Mouse (Mus musculus) lung, adult 2 months (tissue): ENCODE results near the gene Sh2b2. TPM values are rescaled to one million over a fixed set of nuclear protein-coding genes. Genes with fewer than 3 reads are reported as not detected.
A peak's percentile ranks its signal among the peaks of the same experiment; 100 is the strongest.

ENCODE experiments used
- DNase-seq: peaks from one replicate; pipeline ENCODE4 v3.0.0; 2022
- H3K4me1 ChIP-seq: fragments of 200-500 bp; 2 replicates; pipeline ENCODE4 v1.6.1; 2011; ENCODE audit warnings: low read length; ENCODE audit not compliant: control insufficient read depth, insufficient read depth
- H3K4me3 ChIP-seq: fragments of 200-500 bp; replicated peaks from 2 replicates; pipeline ENCODE3; 2011; ENCODE audit warnings: low read depth, mild to moderate bottlenecking, control low read depth, low read length; ENCODE audit errors: extremely low read depth
- CTCF ChIP-seq: fragments of 200-500 bp; IDR thresholded peaks from 2 replicates; pipeline ENCODE4 v1.5.1; 2011; ENCODE audit warnings: mild to moderate bottlenecking, low read length, control low read depth; ENCODE audit not compliant: insufficient read depth
- POLR2A ChIP-seq: fragments of 200-500 bp; IDR thresholded peaks from 2 replicates; pipeline ENCODE4 v1.6.1; 2011; ENCODE audit warnings: low read depth, mild to moderate bottlenecking, control low read depth, low read length, borderline replicate concordance; ENCODE audit errors: extremely low read depth
- WGBS: fragments of 180-500 bp; shearing (Covaris S2); methylation state at CpG from one replicate; pipeline ENCODE4 v1.1.7; 2018; 5-methylcytosine and 5-hydroxymethylcytosine counted together
- polyA plus RNA-seq: library from polyadenylated mRNA; depleted of rRNA; stranded (reverse); fragments of >200 nt; gene quantifications from 2 replicates; pipeline ENCODE4 v1.2.3, GENCODE M21; 2012

The Sh2b2 gene
- polyA plus RNA-seq, 1 experiment: 11.5 TPM

DNA sequence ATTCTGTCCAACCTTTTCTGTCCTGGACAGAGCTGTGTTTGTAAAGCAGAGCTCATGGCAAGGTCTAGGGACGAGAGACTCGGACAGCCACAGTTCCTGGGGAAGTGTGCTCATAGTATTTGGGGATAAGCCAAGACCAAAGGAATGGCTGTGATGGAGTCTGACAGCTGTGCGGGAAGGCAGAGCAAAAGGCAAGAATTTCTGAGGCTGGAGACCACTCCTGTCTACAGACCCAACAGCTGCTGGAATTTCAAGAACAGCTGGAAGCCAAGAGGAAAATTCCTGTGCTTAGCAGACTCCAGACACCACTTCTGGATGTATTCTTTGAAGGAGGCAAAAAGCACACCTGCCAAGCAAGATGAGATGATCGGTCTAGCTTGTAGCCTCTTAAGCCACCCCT is 23.6 kb upstream of the Sh2b2 start:
- 54% methylated on average over 4 of the region's 4 CpGs for WGBS
- TF ChIP-seq POLR2A (no peak), CTCF (no peak)
- Histone ChIP-seq H3K4me3 (no peak overlapping the region), H3K4me1 (no peaks in the 10 kb centered on the region)
- no peak for DNase-seq

GRCm38 (mm10) chr5:136266077-136266476 is 19.7 kb upstream of the Sh2b2 start:
- TF ChIP-seq POLR2A (no peak), CTCF (no peak)
- no peak overlapping the region for H3K4me3 ChIP-seq
- 78% methylated on average over 7 of the region's 7 CpGs for WGBS
- DNase-seq: no peak
- H3K4me1 ChIP-seq: no peaks in the 10 kb centered on the region

DNA sequence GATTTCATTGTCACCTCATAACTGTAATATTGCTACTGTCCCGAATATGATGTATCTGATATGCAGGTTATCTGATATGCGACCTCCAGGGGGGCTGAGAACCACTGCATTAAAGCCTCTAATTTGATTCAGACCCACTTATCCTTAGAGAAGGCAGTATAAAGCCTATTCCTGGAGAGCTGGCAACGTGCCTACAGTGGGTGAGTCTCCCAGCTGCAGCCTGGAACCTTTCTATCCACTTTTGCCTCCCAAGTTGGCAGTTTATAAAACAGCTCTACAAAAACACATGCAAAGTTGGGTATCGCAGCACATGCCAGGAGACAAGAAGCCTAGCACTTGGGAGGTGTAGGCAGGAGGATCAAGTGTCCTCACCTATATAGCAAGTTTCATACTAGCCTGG is 17.0 kb upstream of the Sh2b2 start:
- 0 out of 2 replicates have a peak, but pooled peaks cover 2% of the 10 kb centered on the region for H3K4me1 ChIP-seq
- TF ChIP-seq CTCF: no peak
- TF ChIP-seq POLR2A: no peak
- H3K4me3 ChIP-seq: no peak overlapping the region
- WGBS: 79% methylated on average over 4 of the region's 4 CpGs
- no peak for DNase-seq

DNA sequence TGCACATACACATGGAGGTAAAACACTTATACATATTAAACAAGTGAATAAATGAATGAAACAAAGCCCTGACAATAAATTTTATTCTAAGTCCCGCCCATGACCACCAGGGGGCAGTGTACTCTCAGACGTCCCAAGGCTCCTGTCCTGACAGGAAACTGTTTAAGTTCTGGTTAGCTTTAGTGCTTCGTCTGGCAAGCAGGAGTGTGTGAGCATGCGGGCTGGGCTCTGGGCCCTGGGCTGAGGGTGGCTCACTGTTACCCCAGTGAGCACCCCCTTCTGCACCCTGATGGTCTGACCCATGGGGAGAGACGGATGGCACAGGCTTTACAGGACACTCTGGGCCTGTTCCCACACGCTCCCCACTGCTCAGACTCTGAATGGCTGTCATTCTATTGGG is 12.6 kb upstream of the Sh2b2 start:
- DNase-seq: peak; percentile 66
- WGBS: 31% methylated on average over 6 of the region's 6 CpGs
- H3K4me3 ChIP-seq: no peak overlapping the region

DNA sequence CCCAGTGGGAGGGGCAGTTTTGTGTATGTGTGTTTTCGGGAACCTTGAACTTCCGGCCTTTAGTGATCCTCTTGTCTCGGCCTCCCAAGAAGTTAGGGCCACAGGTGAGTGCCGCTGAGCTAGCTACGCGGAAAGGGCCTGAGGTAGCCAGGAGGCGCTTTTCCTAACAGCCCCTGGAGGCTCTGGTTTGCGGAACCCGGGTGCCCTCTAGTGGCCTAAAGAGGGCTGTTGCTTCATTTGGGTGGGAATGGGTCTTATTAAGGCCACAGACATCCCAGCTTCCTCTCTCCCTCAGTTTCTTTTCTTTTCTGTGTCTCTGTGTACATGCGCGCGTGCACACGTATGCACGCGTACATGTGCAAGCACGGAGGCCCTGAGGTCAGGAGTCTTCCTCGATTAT is 6.5 kb upstream of the Sh2b2 start:
- Histone ChIP-seq H3K4me3 (no peak overlapping the region), H3K4me1 (no peaks in the 10 kb centered on the region)
- peak; percentile 67 for DNase-seq
- TF ChIP-seq CTCF (peak; percentile 87), POLR2A (no peak)
- WGBS: 22% methylated on average over 17 of the region's 17 CpGs

More for the DNA sequence above, 12.6 kb upstream of the Sh2b2 start:
- H3K4me1 ChIP-seq: 0 out of 2 replicates have a peak, but pooled peaks cover 2% of the 10 kb centered on the region
- TF ChIP-seq CTCF (peak; percentile 81), POLR2A (no peak)

GRCm38 (mm10) chr5:136251004-136251403 is 4.6 kb upstream of the Sh2b2 start:
- no peaks in the 10 kb centered on the region for H3K4me1 ChIP-seq
- no peak for TF ChIP-seq POLR2A
- TF ChIP-seq CTCF: peak; percentile 62
- no peak overlapping the region for H3K4me3 ChIP-seq
- WGBS: 49% methylated on average over 7 of the region's 7 CpGs
- peak; percentile 29 for DNase-seq

GRCm38 (mm10) chr5:136248441-136248840 is 2.1 kb upstream of the Sh2b2 start:
- 77% methylated on average over 6 of the region's 6 CpGs for WGBS
- no peak for DNase-seq
- Histone ChIP-seq H3K4me1 (peaks cover 7% of the 10 kb centered on the region; the same call in 1 of the 2 replicates), H3K4me3 (no peak overlapping the region)
- TF ChIP-seq CTCF: no peak
- no peak for TF ChIP-seq POLR2A

DNA sequence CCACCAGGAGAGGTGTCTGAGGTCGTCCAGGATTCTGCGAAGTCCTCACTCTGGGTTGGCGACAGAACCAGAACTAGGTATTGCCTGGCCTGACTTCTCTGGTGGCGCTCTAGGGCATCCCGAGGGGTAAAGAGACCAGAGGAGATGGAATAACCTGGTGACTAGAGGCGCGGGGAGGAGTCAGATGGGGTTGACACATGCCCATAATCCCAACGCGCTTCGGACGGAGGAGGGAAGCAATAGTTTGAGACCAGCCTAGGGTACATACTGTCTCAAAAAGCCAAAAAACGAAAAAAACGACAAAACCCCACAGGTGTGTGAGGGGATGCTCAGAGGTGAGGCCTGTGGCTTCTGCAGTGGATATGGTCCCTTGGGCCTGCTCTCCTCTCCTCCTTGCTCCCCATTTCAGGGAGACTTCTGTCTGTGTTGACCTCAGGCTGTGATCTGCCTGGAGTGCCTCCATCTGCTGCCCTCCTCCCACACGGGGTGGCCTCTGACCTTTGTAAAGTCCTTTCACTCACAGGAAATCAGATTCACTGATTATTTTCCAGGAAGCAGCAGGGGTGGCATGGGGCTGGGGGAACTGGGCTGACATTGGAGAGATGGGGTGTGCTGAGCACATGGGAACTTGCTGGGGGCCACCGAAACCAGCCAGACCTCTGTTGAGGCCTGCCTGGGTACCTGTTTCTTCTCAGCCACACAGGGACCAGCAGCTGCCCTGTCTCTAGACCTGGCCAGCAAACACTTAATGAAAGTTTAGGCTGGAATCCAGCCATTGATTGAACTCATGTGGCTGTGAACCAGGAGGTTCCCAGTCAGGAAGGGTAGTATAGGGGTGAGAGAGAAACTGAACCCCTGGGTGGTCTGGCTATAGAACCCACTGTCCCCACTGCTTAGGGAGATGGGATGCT is 560 bp downstream of the Sh2b2 start:
- 18% methylated on average over 15 of the region's 15 CpGs for WGBS
- TF ChIP-seq CTCF (no peak), POLR2A (no peak)
- no peak for DNase-seq
- Histone ChIP-seq H3K4me3 (peak overlapping the region; percentile 69), H3K4me1 (peaks cover 7% of the 10 kb centered on the region; the same call in 1 of the 2 replicates)

DNA sequence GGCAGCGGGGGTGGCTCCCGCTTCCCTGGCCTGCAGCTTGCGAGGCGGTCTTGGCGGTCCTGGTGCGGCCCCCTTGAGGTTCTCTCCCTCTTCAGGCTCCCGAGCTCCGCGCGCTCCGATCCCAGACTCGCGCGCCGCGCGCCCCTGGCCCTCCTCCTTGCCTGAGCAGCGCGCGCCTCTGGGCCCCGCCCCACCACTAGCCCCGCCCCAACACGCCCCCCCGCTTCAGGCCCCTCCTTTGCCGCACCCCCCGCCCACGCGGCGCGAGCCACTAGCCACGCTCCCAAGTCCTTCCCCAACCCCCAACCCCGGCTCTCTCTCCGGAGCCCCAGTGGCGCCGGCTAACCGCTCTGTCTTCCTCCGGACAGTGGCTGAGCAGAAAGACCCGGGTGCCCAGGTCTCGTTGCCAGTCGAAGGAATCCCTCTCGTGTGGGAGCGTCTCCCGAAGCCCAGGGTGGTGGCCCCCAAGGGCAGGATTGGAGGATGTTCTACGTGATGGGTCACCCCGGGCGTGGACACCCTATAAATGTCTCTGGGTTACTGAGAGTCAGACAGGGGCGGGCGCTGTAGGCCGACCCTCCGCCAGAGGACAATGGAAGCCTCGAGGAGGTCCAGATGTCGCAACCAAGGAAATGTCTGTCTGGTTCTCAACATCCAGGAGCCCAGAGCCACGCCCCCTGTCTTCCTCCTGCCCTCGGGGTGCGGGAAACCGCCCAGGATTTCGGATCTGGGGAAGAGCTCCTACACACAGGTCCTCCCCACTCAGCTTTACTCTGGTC is 1.4 kb downstream of the Sh2b2 start:
- peak; percentile 75 for DNase-seq
- H3K4me3 ChIP-seq: peak overlapping the region; percentile 69
- no peak for TF ChIP-seq POLR2A
- no peak for TF ChIP-seq CTCF
- WGBS: 1% methylated on average over 57 of the region's 57 CpGs
- H3K4me1 ChIP-seq: peaks cover 7% of the 10 kb centered on the region; the same call in 1 of the 2 replicates
